Mouse (Mus musculus) adrenal gland, adult 2 months (tissue): Measurements from ENCODE around the gene Bhmt. TPM values are rescaled to one million over a fixed set of nuclear protein-coding genes. Genes with fewer than 3 reads are reported as not detected.

Experiments used
- DNase-seq: peaks from one replicate; pipeline ENCODE4 v3.0.0; 2021
- long read RNA-seq: library from polyadenylated mRNA; stranded (forward); transcript quantifications from one replicate; pipeline ENCODE4 v2.0.0, GENCODE M21; 2021
- polyA plus RNA-seq: library from polyadenylated mRNA; depleted of rRNA; stranded (reverse); fragments of >200 nt; gene quantifications from 2 replicates; pipeline ENCODE4 v1.2.3, GENCODE M21; 2012; rRNA removed
- total RNA-seq, 2 experiments: library from RNA; stranded (reverse); gene quantifications; 2 replicates each; pipeline ENCODE4 v1.2.3; 2021

Gene Bhmt
- total RNA-seq (10 to 100 TPM in 1 of 2 experiments, under 1 TPM in 1; 0.97 to 11.8 TPM), polyA plus RNA-seq (0.80 and 0.92 TPM in 2 replicates)
- long read RNA-seq = 0 reads

DNA sequence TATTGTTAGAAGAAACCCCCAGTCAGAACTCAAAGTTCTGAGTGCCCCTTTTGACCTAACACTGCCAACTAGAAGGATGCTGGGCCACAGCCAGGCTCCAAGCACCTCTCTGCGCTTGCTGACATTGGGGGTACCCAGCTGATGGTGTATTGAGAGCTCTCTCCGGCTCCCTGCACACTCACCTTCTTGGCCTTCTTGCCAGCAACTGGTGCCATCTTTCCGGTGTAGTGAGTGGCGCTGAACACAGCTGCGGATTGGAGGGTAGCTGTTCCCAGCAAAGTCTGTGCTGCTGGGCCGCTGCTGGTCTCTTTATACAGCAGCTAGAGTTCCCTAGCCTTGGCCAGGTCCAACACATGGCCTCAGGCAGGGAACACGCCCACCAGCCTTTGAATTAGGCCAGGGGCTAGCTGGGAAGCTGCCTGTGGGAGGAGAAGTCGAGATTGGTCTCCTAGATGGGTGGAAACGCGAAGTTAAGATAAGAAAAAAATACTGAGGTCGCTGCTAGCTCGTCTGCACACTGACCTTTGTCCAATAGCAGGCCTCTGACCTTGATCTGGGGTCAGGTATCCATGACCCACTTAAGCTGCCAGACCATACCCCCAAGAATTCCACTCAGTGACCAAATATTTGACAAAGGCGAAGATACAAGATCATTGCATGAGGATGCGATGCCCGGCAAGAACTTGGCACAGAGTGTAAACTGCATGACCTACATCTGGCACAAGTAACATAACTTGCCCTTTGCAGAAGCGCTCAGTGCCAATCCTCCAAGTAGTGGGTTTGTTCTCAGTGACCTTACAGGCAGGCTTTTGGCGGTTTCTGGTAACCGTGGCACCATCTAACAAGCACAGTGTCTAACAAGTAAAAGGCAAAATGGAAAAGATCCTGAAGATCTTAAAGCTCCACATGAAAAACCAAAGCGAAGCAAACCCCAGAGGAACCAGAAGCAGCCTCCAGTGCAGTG lies at the start of gene Bhmt:
Gene Bhmt, minus strand, starts transcription at position 680 of the 964 bp plus-strand sequence.
- DNase-seq = peak; percentile 32

DNA sequence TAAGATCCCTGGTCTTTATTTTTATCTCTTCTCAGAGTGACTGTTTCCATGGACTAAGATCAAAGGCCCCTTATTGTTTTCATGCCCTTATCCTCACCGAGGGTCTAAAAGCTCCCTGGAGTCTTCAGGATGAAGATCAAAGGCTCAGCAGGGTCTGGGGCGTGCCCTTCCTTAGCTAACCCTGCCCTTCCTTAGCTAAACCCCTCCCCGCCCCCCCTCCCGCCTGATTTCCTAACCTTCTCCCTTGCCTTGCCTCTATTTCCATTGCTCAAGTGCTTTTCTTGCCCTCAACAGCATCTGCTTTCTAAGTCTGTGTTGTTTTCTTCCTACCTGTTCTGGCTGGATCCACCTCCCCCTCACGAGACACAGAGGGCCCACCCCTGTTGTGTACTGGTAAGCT lies 49.6 kb upstream of the Bhmt start:
- DNase-seq = no peak

DNA sequence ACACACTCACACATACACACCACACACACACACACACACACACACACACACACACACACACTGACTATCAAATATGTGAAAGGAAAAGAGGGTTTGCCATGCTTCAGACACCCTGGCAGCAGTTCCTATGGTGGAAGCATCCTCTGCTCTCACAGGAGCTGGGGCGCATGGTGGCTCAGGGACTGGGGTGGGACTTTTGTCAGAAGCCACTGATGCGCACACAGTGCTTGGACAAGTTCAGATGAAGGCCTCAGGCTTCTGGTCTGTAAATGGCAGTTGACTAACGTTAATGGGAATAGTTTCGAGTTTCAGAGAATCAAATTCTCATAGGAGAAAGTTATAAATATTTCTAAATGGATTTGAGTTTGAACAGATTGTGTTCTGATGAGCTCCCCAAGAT lies 47.5 kb upstream of the Bhmt start:
- DNase-seq = no peak

GRCm38 (mm10) chr13:93683336-93683735 lies 45.6 kb upstream of the Bhmt start:
- no peak for DNase-seq

DNA sequence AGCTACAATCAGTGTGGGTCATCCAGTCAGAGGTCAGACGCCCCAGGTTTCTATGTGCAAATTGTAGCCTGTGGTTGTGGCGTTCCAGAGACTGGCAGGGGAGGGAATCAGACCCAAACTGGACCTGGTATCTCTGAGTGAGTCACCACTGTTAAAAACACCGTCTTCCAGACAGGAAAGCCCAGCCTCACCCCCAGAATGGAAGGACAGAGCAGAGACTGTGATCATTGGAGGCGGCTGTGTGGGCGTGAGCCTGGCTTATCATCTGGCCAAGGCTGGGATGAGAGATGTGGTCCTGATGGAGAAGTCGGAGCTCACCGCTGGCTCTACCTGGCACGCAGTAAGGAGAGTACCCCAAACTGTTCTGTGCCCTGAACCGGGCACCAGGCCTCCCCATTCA lies 39.1 kb upstream of the Bhmt start:
- no peak for DNase-seq

DNA sequence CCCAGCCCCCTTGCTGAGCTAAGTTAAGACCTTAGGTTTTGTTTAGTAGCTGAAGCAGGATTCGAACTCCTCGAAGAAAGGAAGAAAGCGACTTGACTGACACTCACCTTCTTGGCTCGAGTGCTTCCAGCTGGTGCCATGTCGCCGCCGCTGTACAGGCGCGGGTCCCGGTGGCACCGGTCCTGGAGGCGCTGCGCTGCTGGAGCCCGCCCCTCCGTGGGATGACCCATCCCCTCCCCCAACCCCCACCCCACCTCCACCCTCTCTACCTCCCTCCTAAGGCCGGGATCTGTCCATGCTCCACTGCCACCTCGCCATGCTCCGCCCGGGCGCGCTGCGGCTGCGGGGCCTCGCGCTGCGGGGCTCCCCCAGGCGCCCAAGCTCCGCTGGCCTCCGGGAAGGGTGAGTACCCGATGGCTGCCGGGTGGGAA lies 36.4 kb upstream of the Bhmt start, which contains the start of the genes Bhmt2 and Dmgdh:
Gene Bhmt2, minus strand, starts transcription at position 172 of the 431 bp plus-strand sequence.
Gene Dmgdh, plus strand, starts transcription at position 303 of the 431 bp plus-strand sequence.
- no peak for DNase-seq

- no peak for DNase-seq
These were observed 35.5 kb upstream of the Bhmt start for GRCm38 (mm10) chr13:93673296-93673695.

DNA sequence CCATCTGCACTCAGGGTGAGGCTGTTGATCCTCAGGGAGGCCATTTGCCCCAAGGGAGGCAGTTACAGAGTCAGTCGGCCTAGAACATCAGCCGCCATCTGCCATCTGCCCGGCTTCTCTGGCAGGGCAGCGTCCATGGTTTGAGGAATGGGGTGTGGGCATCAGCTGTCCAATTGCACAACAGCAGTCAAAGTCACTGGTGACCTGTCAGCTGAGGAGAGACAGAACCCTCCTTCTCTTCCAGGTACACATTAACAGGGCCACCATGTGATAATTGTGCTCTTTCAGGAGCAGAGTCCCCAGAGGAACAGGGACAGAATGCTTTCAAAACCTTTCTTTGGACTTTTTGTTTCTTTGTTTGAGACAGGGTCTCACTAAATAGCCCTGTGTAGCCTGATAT lies 34.6 kb upstream of the Bhmt start:
- DNase-seq = no peak

DNA sequence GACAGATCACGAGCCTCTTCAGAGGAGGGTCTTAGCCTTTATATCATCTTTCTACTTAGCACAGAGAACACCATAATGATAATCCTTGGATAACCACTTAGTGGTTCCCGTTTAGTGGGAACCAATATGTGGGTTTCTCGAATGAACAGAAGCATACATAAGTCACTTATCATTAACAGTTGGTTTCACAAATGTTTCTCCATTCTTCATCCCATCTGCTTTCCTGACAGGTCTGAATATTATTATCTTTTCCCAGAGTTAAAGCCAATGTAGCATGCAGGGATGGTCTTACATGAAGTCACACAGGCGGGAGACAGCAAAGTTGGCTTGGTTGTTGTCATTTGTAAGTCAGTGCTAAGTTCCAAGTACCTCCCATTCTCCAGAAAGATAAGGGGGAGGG lies 29.8 kb upstream of the Bhmt start:
- no peak for DNase-seq

GRCm38 (mm10) chr13:93657941-93658340 lies 20.2 kb upstream of the Bhmt start:
- DNase-seq = no peak

DNA sequence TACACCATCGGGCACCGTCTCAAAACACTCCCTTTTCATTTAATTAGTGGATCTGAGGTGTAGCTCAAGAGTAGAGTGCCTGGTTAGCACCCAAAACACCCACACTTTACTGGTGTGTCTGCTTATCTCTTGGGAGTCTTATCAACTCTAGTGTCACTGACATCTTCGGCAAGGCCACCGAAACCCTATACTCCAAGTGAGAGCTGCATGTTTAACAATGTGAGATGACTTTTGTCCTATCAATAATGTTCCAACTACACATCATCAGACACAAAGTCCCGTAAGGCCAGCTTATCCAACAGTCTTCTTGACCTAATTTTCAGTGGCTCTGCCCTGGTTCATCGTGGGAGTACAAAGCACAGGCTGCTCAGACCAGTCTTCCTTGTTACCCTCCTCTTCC lies 15.6 kb upstream of the Bhmt start:
- DNase-seq = no peak

DNA sequence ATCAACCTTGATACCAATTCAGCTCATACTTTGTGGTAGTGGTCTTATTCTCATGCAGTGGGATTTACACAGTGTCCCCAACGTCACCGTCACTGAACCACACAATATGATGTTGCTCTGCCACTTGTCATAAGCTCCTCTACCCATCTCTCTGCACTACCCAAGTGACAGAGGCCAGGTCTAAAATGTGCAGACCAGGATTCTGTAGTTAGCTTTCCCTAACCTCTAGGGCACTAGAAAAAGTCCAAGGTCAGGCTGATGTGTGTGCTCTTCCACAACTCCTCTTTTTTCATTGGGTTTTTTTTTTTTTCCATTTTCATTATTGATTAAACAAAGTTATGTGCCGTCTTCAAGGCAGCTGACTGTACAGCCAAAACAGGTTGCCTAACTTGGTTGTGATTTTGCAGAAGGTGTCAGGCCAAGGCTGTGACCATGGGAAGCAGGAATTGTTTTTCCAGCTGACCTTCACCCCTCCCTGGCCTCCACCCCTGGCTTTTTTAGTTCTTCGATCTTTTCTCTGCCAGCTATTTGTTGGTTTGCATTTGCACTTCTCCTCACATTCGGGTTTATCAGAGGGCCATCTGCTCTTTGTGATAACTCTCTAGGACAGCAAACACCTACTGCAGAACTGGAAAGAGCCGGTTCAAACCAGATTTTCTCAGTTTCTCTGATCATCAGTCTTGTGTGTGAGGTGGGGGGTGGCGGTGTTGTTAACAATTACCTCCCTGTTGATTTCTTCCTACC lies 10.8 kb upstream of the Bhmt start:
- DNase-seq = peak; percentile 68

GRCm38 (mm10) chr13:93639636-93640035 lies 1.9 kb upstream of the Bhmt start:
- peak; percentile 7 for DNase-seq

GRCm38 (mm10) chr13:93636561-93636960 lies 1.2 kb downstream of the Bhmt start:
- no peak for DNase-seq

DNA sequence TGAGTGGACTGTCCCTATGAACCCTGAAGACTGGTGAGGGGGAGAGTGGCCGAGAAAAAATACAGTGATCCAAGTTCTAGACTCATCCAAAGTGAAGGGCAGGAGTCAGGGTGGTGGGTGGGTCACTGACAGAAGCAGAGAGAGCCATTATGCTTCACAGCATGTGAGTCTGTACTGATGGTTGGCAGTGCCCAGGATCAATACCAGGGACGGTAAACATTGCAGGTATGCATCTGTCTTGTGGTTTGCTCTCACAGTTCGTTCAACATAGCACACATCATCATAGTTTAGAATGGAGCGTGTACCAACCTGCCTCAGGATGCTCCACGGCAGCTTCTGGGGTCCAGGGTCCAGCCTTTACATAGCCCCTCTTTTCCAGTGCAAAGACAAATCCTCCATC lies 4.8 kb downstream of the Bhmt start:
- no peak for DNase-seq

DNA sequence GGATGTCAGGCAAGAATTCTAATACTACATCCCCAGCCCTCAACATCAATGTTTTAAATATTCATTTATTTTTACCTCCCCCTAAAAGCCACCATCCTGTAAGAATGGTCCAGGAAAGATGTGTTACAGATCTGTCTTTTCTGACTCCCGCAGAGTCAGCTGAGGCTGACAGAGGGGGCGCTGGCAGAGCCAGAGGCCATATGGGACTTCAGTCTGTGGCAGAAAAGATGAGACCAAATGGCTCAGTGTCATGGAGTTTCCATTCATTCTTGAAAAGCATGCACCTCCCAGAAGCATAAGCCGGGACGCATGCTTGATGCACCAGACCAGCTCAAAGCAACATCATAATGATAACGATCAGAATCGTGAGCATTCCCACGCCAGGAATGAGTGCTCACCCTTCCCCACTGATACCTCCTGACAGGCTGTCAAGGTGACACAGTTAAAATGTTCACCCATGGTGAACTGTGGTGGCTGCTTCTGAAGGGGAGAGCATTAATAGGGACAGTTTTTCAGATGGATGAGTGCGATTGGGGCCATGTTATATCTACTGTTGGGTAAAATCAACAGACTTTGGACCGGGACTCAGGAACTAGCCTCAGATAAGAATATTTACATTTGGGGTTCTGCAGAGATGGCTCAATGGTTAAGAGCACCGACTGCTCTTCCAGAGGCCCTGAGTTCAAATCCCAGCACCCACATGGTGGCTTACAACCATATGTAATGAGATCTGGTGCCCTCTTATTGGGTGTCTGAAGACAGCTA lies 6.6 kb downstream of the Bhmt start:
- DNase-seq = no peak

- peak; percentile 33 for DNase-seq
These were observed 8.9 kb downstream of the Bhmt start for GRCm38 (mm10) chr13:93628861-93629260.

- DNase-seq = peak; percentile 42
These were observed 23.3 kb downstream of the Bhmt start for GRCm38 (mm10) chr13:93614361-93614948.

- no peak for DNase-seq
These were observed 24.0 kb downstream of the Bhmt start for GRCm38 (mm10) chr13:93613771-93614170.

- DNase-seq = peak; percentile 82
These were observed 24.8 kb downstream of the Bhmt start for GRCm38 (mm10) chr13:93612660-93613607.
